Mouse (Mus musculus) cerebellum, adult 11-12 months (tissue): ENCODE data around the gene Rcan1.

ENCODE experiments used
- DNase-seq: peaks from one replicate; pipeline ENCODE4 v3.0.0; 2022

Rcan1 gene

GRCm38 (mm10) chr16:92397745-92398573, 72.7 kb downstream of the Rcan1 start:
- no peak for DNase-seq

GRCm38 (mm10) chr16:92393732-92394131, 76.9 kb downstream of the Rcan1 start:
- no peak for DNase-seq

- no peak for DNase-seq
Observed at GRCm38 (mm10) chr16:92387692-92388091, 83.0 kb downstream of the Rcan1 start.

- no peak for DNase-seq
Observed at GRCm38 (mm10) chr16:92385062-92385461, 85.6 kb downstream of the Rcan1 start.

GRCm38 (mm10) chr16:92383412-92383811, 87.3 kb downstream of the Rcan1 start:
- DNase-seq, result no peak

- no peak for DNase-seq
Observed at GRCm38 (mm10) chr16:92382508-92382907, 88.2 kb downstream of the Rcan1 start.

- DNase-seq, result no peak
Observed at GRCm38 (mm10) chr16:92381092-92381491, 89.6 kb downstream of the Rcan1 start.

GRCm38 (mm10) chr16:92376976-92377375, 93.7 kb downstream of the Rcan1 start:
- DNase-seq, result no peak

GRCm38 (mm10) chr16:92371623-92372022, 99.0 kb downstream of the Rcan1 start:
- peak; percentile 65 for DNase-seq

GRCm38 (mm10) chr16:92369260-92369659, 101.4 kb downstream of the Rcan1 start:
- DNase-seq, result no peak

GRCm38 (mm10) chr16:92365477-92365876, 105.2 kb downstream of the Rcan1 start:
- no peak for DNase-seq

GRCm38 (mm10) chr16:92360711-92361110, 110.0 kb downstream of the Rcan1 start:
- no peak for DNase-seq

- no peak for DNase-seq
Observed at GRCm38 (mm10) chr16:92359229-92359628, 111.4 kb downstream of the Rcan1 start, which contains the start of gene Kcne1. Gene Kcne1 (minus strand): TSS chr16:92359468.

GRCm38 (mm10) chr16:92358734-92359133, 111.9 kb downstream of the Rcan1 start:
- DNase-seq, result no peak

- no peak for DNase-seq
Observed at GRCm38 (mm10) chr16:92357566-92357965, 113.1 kb downstream of the Rcan1 start.

GRCm38 (mm10) chr16:92357023-92357422, 113.6 kb downstream of the Rcan1 start:
- no peak for DNase-seq

GRCm38 (mm10) chr16:92355982-92356381, 114.7 kb downstream of the Rcan1 start:
- DNase-seq, result no peak

GRCm38 (mm10) chr16:92355366-92355765, 115.3 kb downstream of the Rcan1 start:
- DNase-seq, result no peak

- DNase-seq, result no peak
Observed at GRCm38 (mm10) chr16:92353897-92354296, 116.8 kb downstream of the Rcan1 start.

GRCm38 (mm10) chr16:92353295-92353694, 117.4 kb downstream of the Rcan1 start:
- no peak for DNase-seq

GRCm38 (mm10) chr16:92348941-92349340, 121.7 kb downstream of the Rcan1 start:
- peak; percentile 53 for DNase-seq

GRCm38 (mm10) chr16:92346297-92346916, 124.3 kb downstream of the Rcan1 start:
- DNase-seq, result no peak

GRCm38 (mm10) chr16:92345177-92345576, 125.5 kb downstream of the Rcan1 start:
- DNase-seq, result no peak
